Mouse (Mus musculus) lung, embryonic 16.5 days (tissue): ENCODE results near the gene Wrb. TPM values are rescaled to one million over a fixed set of nuclear protein-coding genes. Genes with fewer than 3 reads are reported as not detected.

Experiments used
- ATAC-seq: fragments of 200-750 bp; cut with Nextera tagmentation; 2 replicates; pipeline ENCODE4 v1.8.0; 2017; ENCODE audit warnings: low read depth, mild to moderate bottlenecking, moderate library complexity
- H3K27ac ChIP-seq: fragments of 300-500 bp; sonication (generic); 2 replicates; pipeline ENCODE4 v1.5.1; 2014; ENCODE audit warnings: mild to moderate bottlenecking, control low read depth, low read length
- H3K27me3 ChIP-seq: fragments of 300-500 bp; sonication (generic); 2 replicates; pipeline ENCODE4 v1.6.1; 2014; ENCODE audit warnings: low read depth, low read length, mixed read lengths; ENCODE audit not compliant: control insufficient read depth, insufficient read depth
- H3K36me3 ChIP-seq: fragments of 300-500 bp; sonication (generic); 2 replicates; pipeline ENCODE4 v1.6.1; 2014; ENCODE audit warnings: low read length; ENCODE audit not compliant: control insufficient read depth, insufficient read depth
- H3K4me1 ChIP-seq: fragments of 300-500 bp; sonication (generic); replicated peaks from 2 replicates; pipeline ENCODE4 v1.6.1; 2014; ENCODE audit warnings: low read length, mixed read lengths; ENCODE audit not compliant: control insufficient read depth, insufficient read depth
- H3K4me2 ChIP-seq: fragments of 300-500 bp; sonication (generic); 2 replicates; pipeline ENCODE4 v1.6.1; 2014; ENCODE audit warnings: low read depth, low read length, control low read depth
- H3K4me3 ChIP-seq: fragments of 300-500 bp; sonication (generic); 2 replicates; pipeline ENCODE4 v1.5.1; 2014; ENCODE audit warnings: mild to moderate bottlenecking, low read length, control low read depth
- H3K9ac ChIP-seq: fragments of 300-500 bp; sonication (generic); 2 replicates; pipeline ENCODE4 v1.6.1; 2014; ENCODE audit warnings: low read length, control low read depth
- H3K9me3 ChIP-seq: fragments of 300-500 bp; sonication (generic); 2 replicates; pipeline ENCODE4 v1.6.1; 2016; ENCODE audit warnings: low read length; ENCODE audit not compliant: control insufficient read depth
- whole genome bisulfite sequencing: fragments of 180-500 bp; shearing (Covaris S2); extraction: QIAGEN DNeasy Blood & Tissue Kit; methylation state at CpG from one replicate; pipeline ENCODE4 v1.1.7; 2014; 5-methylcytosine and 5-hydroxymethylcytosine counted together
- polyA plus RNA-seq: library from polyadenylated mRNA; unstranded; fragments of >200 nt; fragmentation: Nextera tagmentation; extraction: Ambion mirVana; gene quantifications from 2 replicates; pipeline ENCODE4 v1.2.1, GENCODE M21; 2015

Wrb gene
- polyA plus RNA-seq, 1 experiment from 2014 or later: 42.0 TPM

GRCm38 (mm10) chr16:96165723-96166264 is 20.6 kb downstream of the Wrb start:
- H3K4me3 ChIP-seq: no peak overlapping the region
- H3K9ac ChIP-seq: no peak overlapping the region
- H3K27ac ChIP-seq: no peak overlapping the region
- H3K27me3 ChIP-seq: no peaks in the 10 kb centered on the region
- WGBS: 57% methylated on average over 4 of the region's 4 CpGs
- no peaks in the 10 kb centered on the region for H3K9me3 ChIP-seq
- H3K4me2 ChIP-seq: no peak overlapping the region
- no peak for ATAC-seq
- H3K4me1 ChIP-seq: no peaks in the 10 kb centered on the region
- H3K36me3 ChIP-seq: no peaks in the 10 kb centered on the region

GRCm38 (mm10) chr16:96168837-96169236 is 23.6 kb downstream of the Wrb start:
- Histone ChIP-seq H3K9me3 (no peaks in the 10 kb centered on the region), H3K27ac (no peak overlapping the region), H3K4me3 (no peak overlapping the region), H3K27me3 (no peaks in the 10 kb centered on the region), H3K36me3 (no peaks in the 10 kb centered on the region), H3K4me2 (no peak overlapping the region), H3K4me1 (no peaks in the 10 kb centered on the region), H3K9ac (no peak overlapping the region)
- WGBS: 89% methylated on average over 4 of the region's 4 CpGs
- no peak for ATAC-seq

GRCm38 (mm10) chr16:96173648-96174047 is 28.4 kb downstream of the Wrb start:
- WGBS: 49% methylated on average over 8 of the region's 8 CpGs
- Histone ChIP-seq H3K9ac (no peak overlapping the region), H3K9me3 (no peaks in the 10 kb centered on the region), H3K4me1 (peaks cover 4% of the 10 kb centered on the region; the same call in 1 of the 2 replicates), H3K4me2 (no peak overlapping the region), H3K27me3 (no peaks in the 10 kb centered on the region), H3K4me3 (no peak overlapping the region), H3K36me3 (no peaks in the 10 kb centered on the region), H3K27ac (peak overlapping the region; percentile 10; the same call in 1 of the 2 replicates)
- no peak for ATAC-seq

- H3K27me3 ChIP-seq: no peaks in the 10 kb centered on the region
- peak overlapping the region; percentile 32; the same call in 1 of the 2 replicates for H3K4me2 ChIP-seq
- ATAC-seq: peak; percentile 92
- peaks cover 3% of the 10 kb centered on the region; the same call in 1 of the 2 replicates for H3K9me3 ChIP-seq
- H3K4me1 ChIP-seq: peaks cover 4% of the 10 kb centered on the region; the same call in 1 of the 2 replicates
- no peaks in the 10 kb centered on the region for H3K36me3 ChIP-seq
- H3K9ac ChIP-seq: no peak overlapping the region
- no peak overlapping the region for H3K4me3 ChIP-seq
- 21% methylated on average over 2 of the region's 2 CpGs for WGBS
- no peak overlapping the region for H3K27ac ChIP-seq
These were observed 30.2 kb downstream of the Wrb start for GRCm38 (mm10) chr16:96175399-96175798.

- no peak overlapping the region for H3K4me3 ChIP-seq
- H3K9me3 ChIP-seq: peaks cover 3% of the 10 kb centered on the region; the same call in 1 of the 2 replicates
- H3K9ac ChIP-seq: no peak overlapping the region
- no peak overlapping the region for H3K4me2 ChIP-seq
- peaks cover 4% of the 10 kb centered on the region; the same call in 1 of the 2 replicates for H3K4me1 ChIP-seq
- no peaks in the 10 kb centered on the region for H3K27me3 ChIP-seq
- no peak for ATAC-seq
- no peak overlapping the region for H3K27ac ChIP-seq
- H3K36me3 ChIP-seq: no peaks in the 10 kb centered on the region
These were observed 33.9 kb downstream of the Wrb start for GRCm38 (mm10) chr16:96179156-96179555.

- Histone ChIP-seq H3K27ac (no peak overlapping the region), H3K9ac (no peak overlapping the region), H3K4me3 (no peak overlapping the region), H3K9me3 (no peaks in the 10 kb centered on the region), H3K4me1 (0 out of 2 replicates have a peak, but pooled peaks cover 2% of the 10 kb centered on the region), H3K27me3 (no peaks in the 10 kb centered on the region), H3K4me2 (no peak overlapping the region), H3K36me3 (no peaks in the 10 kb centered on the region)
- no peak for ATAC-seq
- 85% methylated on average over 5 of the region's 5 CpGs for WGBS
These were observed 42.4 kb downstream of the Wrb start for GRCm38 (mm10) chr16:96187619-96188018.

GRCm38 (mm10) chr16:96191531-96192506 is 46.6 kb downstream of the Wrb start, which contains the start of gene Lca5l:
TSS of gene Lca5l (minus strand) at chr16:96192271.
- Histone ChIP-seq H3K4me3 (peak within 1 kb of the TSS; percentile 78), H3K36me3 (no peaks in the 10 kb centered on the region), H3K27ac (peak within 1 kb of the TSS; percentile 62; the same call in 1 of the 2 replicates), H3K27me3 (no peaks in the 10 kb centered on the region), H3K9me3 (no peaks in the 10 kb centered on the region), H3K4me2 (peak within 1 kb of the TSS; percentile 75), H3K4me1 (0 out of 2 replicates have a peak, but pooled peaks cover 2% of the 10 kb centered on the region), H3K9ac (peak within 1 kb of the TSS; percentile 74)
- ATAC-seq: peak; percentile 99
- WGBS: under 1% methylated on average over 77 of the region's 77 CpGs

GRCm38 (mm10) chr16:96199913-96200701 is 54.9 kb downstream of the Wrb start, which contains the start of gene Sh3bgr:
TSS of gene Sh3bgr (plus strand) at chr16:96200450.
- ATAC-seq: peak; percentile 95
- peak within 1 kb of the TSS; percentile 56 for H3K4me2 ChIP-seq
- H3K4me1 ChIP-seq: peaks cover 7% of the 10 kb centered on the region
- no peaks in the 10 kb centered on the region for H3K9me3 ChIP-seq
- no peaks in the 10 kb centered on the region for H3K36me3 ChIP-seq
- peak within 1 kb of the TSS; percentile 37 for H3K4me3 ChIP-seq
- 1% methylated on average over 20 of the region's 20 CpGs for WGBS
- peak within 1 kb of the TSS; percentile 51 for H3K9ac ChIP-seq
- no peaks in the 10 kb centered on the region for H3K27me3 ChIP-seq
- H3K27ac ChIP-seq: no peak within 1 kb of the TSS
